Mouse (Mus musculus) forebrain, embryonic 16.5 days (tissue): ENCODE data around the gene Samhd1. TPM values are rescaled to one million over a fixed set of nuclear protein-coding genes. Genes with fewer than 3 reads are reported as not detected.

Source experiments
- ATAC-seq: fragments of 200-750 bp; cut with Nextera tagmentation; 2 replicates; pipeline ENCODE4 v1.8.0; 2017; ENCODE audit warnings: mild to moderate bottlenecking, moderate library complexity
- H3K27ac ChIP-seq: fragments of 300-500 bp; sonication (generic); 2 replicates; pipeline ENCODE4 v1.5.1; 2014; ENCODE audit warnings: low read length, control low read depth
- H3K27me3 ChIP-seq: fragments of 300-500 bp; sonication (generic); replicated peaks from 2 replicates; pipeline ENCODE4 v1.6.1; 2014; ENCODE audit warnings: low read length; ENCODE audit not compliant: control insufficient read depth, insufficient read depth
- H3K36me3 ChIP-seq: fragments of 300-500 bp; sonication (generic); 2 replicates; pipeline ENCODE4 v1.6.1; 2014; ENCODE audit not compliant: control insufficient read depth, insufficient read depth
- H3K4me1 ChIP-seq: fragments of 300-500 bp; sonication (generic); replicated peaks from 2 replicates; pipeline ENCODE4 v1.6.1; 2014; ENCODE audit warnings: low read length; ENCODE audit not compliant: control insufficient read depth, insufficient read depth
- H3K4me2 ChIP-seq: fragments of 300-500 bp; sonication (generic); 2 replicates; pipeline ENCODE4 v1.6.1; 2014; ENCODE audit warnings: mild to moderate bottlenecking, low read length, control low read depth
- H3K4me3 ChIP-seq: fragments of 300-500 bp; sonication (generic); replicated peaks from 2 replicates; pipeline ENCODE4 v1.5.1; 2014; ENCODE audit warnings: mild to moderate bottlenecking, low read length, control low read depth
- H3K9ac ChIP-seq: fragments of 300-500 bp; sonication (generic); replicated peaks from 2 replicates; pipeline ENCODE4 v1.6.1; 2014; ENCODE audit warnings: low read depth, low read length, control low read depth
- H3K9me3 ChIP-seq: fragments of 300-500 bp; sonication (generic); 2 replicates; pipeline ENCODE4 v1.6.1; 2016; ENCODE audit warnings: low read length; ENCODE audit not compliant: control insufficient read depth
- WGBS: fragments of 180-500 bp; shearing (Covaris S2); extraction: QIAGEN DNeasy Blood & Tissue Kit; methylation state at CpG from one replicate; pipeline ENCODE4 v1.1.7; 2014; 5-methylcytosine and 5-hydroxymethylcytosine counted together
- polyA plus RNA-seq: library from polyadenylated mRNA; unstranded; fragments of >200 nt; fragmentation: Nextera tagmentation; extraction: Ambion mirVana; gene quantifications from 2 replicates; pipeline ENCODE4 v1.2.1, GENCODE M21; 2015

The Samhd1 gene
- polyA plus RNA-seq, 1 experiment from 2014 or later: 10.2 TPM

DNA sequence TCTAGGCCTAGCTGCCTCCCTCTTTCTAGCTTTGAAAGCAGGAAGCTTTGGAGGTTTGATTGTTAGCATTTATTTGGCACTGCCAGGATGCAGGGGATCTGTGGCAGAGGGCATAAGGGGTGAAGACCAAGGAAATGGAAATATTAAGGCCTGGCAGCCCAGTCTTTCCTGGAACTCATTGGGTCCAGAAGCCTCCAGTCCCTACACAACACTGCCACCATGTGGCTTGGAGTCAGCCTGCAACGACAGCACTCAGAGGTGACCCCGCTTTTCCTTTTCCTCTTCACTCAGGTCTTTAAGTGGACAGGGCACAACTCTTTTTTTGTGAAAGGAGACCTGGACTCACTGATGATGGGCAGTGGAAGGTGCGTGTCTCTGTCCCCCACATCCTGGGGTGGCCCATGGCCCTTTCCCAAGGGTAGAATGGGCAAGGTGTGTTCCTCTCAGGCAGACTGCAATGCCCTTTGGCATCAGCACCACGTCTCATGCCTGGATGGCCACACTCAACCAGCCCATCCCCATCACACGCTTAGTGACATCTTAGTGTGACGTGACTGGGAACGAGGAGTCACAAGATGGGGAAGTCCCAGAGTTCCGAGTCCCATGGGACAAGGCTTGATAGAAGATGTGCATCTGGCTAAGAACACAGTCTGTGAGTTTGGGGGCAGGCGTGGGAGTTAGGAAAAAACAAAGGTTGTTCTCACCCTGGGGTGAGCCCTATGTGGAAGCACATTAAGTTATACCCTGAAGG lies 39.9 kb downstream of the Samhd1 start:
- peak; percentile 72; the same call in 1 of the 2 replicates for ATAC-seq

DNA sequence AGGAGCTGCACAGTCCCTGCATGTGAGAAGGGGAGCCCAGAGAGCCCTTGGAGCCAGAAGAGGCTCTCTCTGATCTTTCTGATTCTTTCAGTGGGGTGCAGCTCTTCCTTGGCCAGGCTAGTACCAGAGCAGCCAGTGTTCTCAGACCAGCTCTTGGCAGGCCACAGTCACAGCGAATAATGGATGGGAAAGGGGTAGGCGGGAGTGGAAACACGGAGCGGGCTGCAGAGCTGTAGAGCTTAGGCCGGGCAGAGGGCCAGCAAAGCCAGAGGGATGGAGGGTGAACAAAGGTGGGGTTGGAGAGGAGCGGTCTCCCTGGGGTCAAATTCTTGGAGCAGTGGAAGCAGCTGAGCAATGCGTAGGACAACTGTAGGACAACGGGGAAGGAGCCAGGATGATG lies 43.0 kb downstream of the Samhd1 start:
- Histone ChIP-seq H3K4me2 (no peak overlapping the region), H3K27me3 (no peaks in the 10 kb centered on the region), H3K4me1 (peaks cover 7% of the 10 kb centered on the region), H3K9me3 (no peaks in the 10 kb centered on the region), H3K9ac (no peak overlapping the region), H3K36me3 (no peaks in the 10 kb centered on the region), H3K27ac (no peak overlapping the region), H3K4me3 (no peak overlapping the region)
- 26% methylated on average over 8 of the region's 8 CpGs for WGBS
- peak; percentile 82 for ATAC-seq

More for the DNA sequence above, 39.9 kb downstream of the Samhd1 start:
- Histone ChIP-seq H3K4me2 (no peak overlapping the region), H3K36me3 (no peaks in the 10 kb centered on the region), H3K27ac (no peak overlapping the region), H3K4me1 (peaks cover 7% of the 10 kb centered on the region), H3K4me3 (no peak overlapping the region), H3K27me3 (no peaks in the 10 kb centered on the region), H3K9me3 (no peaks in the 10 kb centered on the region), H3K9ac (no peak overlapping the region)
- WGBS: 65% methylated on average over 9 of the region's 9 CpGs

DNA sequence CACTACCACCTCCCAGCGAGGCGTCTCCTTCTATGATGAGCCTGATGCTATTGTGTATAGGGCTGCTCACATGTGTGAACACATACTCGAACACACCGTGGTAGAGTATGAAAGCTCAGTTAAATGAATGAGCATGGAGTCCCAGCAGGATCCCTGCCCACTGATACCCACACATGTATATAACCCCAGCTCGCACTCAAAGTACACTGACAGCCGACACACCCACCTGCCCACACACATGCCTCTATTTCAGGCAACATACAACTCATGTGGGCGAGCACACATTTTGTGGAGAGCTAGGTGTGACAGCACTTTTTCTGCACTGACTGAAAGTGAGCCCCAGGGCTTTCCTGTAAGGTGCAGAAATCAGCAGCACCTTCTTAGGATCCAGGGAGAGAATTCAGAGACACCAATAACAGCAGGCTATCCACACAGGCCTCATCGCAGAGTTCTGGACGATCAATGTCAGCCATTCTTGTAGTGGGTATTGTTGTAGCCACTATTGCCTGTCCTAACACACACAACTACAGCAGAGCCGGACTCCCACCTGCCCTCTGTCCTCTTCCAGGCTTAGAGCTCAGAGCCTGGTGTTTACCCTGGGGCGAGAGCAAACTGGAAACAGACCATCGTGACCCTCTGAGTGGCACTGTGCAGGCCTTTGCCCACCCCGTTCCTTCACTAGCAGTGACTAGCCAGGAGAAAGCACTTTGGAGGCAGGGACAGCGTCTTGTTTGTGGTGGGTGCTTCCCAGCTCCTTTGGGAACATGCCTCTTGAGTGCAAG lies 47.3 kb downstream of the Samhd1 start:
- Histone ChIP-seq H3K9me3 (no peaks in the 10 kb centered on the region), H3K4me2 (no peak overlapping the region), H3K4me1 (peaks cover 7% of the 10 kb centered on the region)

DNA sequence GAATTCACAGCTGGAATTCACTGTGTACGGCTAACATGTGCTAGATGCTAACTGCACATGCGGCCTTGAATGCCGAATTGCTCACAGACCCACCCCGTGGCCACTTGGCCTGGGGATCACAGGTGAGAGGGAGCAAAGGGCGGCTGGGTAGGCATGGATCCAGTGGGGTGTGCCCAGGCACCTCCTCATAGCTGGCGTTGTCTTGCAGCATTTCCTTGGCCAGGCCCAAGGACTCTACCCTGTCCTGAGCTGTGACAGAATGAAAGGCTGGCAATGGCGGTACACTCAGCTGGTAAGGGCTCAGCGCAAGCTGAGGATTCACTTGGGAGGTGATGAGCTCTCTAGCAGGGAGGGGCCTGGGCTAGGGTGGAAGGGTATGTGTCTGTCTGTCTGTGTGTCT lies 48.3 kb downstream of the Samhd1 start, which contains the start of gene Tldc2:
Gene Tldc2, plus strand, starts transcription at position 260 of the 400 bp plus-strand sequence.
- Histone ChIP-seq H3K36me3 (no peaks in the 10 kb centered on the region), H3K27ac (no peak within 1 kb of the TSS), H3K4me3 (no peak within 1 kb of the TSS), H3K4me2 (no peak within 1 kb of the TSS), H3K27me3 (no peaks in the 10 kb centered on the region), H3K9me3 (no peaks in the 10 kb centered on the region), H3K4me1 (peaks cover under 1% of the 10 kb centered on the region; the same call in 1 of the 2 replicates), H3K9ac (0 out of 2 replicates have a peak within 1 kb of the TSS, but pooled peaks have one; percentile 8)
- 81% methylated on average over 8 of the region's 8 CpGs for WGBS
- ATAC-seq: no peak

More for the DNA sequence above, 47.3 kb downstream of the Samhd1 start:
- ATAC-seq: no peak
- Histone ChIP-seq H3K4me3 (no peak overlapping the region), H3K9ac (no peak overlapping the region), H3K27ac (no peak overlapping the region), H3K36me3 (no peaks in the 10 kb centered on the region), H3K27me3 (no peaks in the 10 kb centered on the region)
- 82% methylated on average over 14 of the region's 14 CpGs for WGBS

DNA sequence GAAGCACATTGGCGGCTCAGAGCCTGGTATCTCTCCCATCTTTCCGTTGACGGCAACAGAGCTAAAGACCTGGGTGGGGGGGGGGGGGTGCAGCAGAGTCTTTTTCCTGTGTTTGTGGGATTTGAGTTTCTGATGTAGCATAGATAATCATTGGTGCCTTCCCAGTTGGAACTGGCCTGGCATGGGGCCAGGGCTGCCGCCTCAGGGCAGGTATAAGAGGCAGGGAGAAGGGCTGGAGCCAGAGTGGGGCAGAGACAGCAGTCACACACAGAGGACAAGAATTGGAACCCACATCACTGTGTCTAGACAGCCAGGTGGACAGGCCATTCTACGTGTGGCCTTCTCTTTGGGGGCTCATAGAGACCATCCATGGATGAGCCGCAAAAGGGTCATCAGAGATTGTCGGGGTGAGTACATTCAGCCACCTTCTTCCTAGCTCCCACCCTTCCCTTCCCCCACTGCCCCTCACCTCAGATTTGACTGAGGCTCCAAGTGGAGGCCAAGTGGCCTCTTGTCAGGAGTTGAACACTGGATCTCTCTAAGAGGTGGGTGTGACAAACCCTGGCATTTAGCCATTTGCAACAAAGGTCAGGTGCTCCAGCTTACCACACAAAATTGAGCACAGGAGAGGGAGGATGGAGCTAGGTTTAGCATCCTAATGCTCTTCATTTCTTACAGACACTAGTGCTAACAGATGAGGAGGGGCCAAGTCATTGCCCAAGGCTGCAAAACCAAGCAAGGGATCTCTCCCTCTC lies 50.1 kb downstream of the Samhd1 start:
- Histone ChIP-seq H3K36me3 (no peaks in the 10 kb centered on the region), H3K27me3 (no peaks in the 10 kb centered on the region), H3K4me1 (peaks cover under 1% of the 10 kb centered on the region; the same call in 1 of the 2 replicates), H3K9ac (no peak overlapping the region), H3K9me3 (no peaks in the 10 kb centered on the region), H3K4me2 (no peak overlapping the region), H3K4me3 (no peak overlapping the region), H3K27ac (no peak overlapping the region)
- WGBS: 89% methylated on average over 7 of the region's 7 CpGs
- no peak for ATAC-seq

DNA sequence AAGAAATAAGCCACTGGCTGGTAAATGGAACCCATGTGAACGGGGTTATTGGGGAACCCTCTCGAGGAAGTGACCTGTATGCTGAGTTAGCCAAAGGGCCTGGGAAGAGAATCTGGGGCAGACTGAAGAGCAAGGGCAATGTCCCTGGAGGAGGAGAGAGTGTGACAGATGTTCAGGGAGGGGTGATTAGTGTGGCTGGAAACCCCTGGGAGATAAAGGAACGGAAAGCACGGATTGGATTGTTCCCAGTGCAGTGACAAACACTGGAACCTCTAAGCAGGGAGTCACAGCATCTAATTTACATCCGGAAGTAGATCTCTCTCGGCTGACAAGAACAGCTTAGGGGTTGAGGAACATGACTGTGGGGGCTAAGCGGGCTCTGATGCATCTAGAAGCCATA lies 53.1 kb downstream of the Samhd1 start:
- Histone ChIP-seq H3K9me3 (no peaks in the 10 kb centered on the region), H3K27ac (no peak overlapping the region), H3K4me2 (no peak overlapping the region), H3K4me3 (no peak overlapping the region), H3K4me1 (peaks cover 13% of the 10 kb centered on the region), H3K27me3 (no peaks in the 10 kb centered on the region), H3K36me3 (no peaks in the 10 kb centered on the region), H3K9ac (no peak overlapping the region)
- 33% methylated on average over 7 of the region's 7 CpGs for WGBS
- no peak for ATAC-seq

DNA sequence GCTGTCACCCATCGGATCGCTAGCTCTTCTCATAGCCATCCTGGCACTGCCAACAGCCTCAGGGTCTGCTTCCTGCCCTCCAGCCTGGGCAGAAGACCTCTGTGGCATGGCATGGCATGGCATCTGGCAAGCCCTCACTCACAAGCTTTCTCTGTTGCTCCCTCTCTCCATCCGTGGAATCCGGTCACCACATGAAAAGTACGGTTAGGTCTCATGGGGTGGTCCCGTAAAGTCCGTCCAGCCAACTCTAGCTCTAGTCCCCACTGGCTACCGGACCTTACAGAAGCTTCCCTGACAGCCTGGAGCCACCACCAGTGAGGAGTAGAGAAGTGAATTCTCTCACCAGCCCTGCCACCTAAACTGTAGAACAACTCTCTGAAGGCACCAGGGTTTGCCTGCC lies 53.7 kb downstream of the Samhd1 start:
- Histone ChIP-seq H3K9me3 (no peaks in the 10 kb centered on the region), H3K4me3 (no peak overlapping the region), H3K4me2 (no peak overlapping the region), H3K27ac (no peak overlapping the region), H3K9ac (no peak overlapping the region), H3K36me3 (no peaks in the 10 kb centered on the region), H3K27me3 (no peaks in the 10 kb centered on the region), H3K4me1 (peaks cover 19% of the 10 kb centered on the region)
- 96% methylated on average over 8 of the region's 8 CpGs for WGBS
- no peak for ATAC-seq

DNA sequence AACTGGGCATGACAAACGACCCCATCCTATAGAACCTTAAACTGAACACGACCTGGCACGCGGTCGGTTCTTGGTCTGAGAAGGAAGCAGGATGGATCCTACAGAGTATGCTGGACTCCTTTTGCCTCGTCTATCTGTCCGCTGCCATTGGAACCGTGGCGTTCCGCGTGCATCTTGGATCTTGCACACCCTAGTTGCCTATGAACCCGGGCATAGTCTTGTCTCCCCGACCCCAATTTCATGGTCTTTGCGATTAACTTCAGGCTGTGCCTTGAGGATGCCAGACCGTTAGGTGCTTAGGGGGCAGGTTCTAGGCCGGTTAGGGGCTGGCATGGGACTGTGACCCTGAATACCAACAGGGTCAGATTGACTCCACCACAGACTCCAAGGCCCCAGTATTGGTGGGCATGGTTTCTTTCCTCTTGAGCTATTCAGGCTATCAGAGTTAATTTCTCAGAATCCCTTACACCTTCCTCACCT lies 55.3 kb downstream of the Samhd1 start:
- H3K4me3 ChIP-seq: peak overlapping the region; percentile 85
- ATAC-seq: no peak
- peak overlapping the region; percentile 80 for H3K4me2 ChIP-seq
- H3K27me3 ChIP-seq: no peaks in the 10 kb centered on the region
- H3K9ac ChIP-seq: peak overlapping the region; percentile 96
- peaks cover 35% of the 10 kb centered on the region for H3K4me1 ChIP-seq
- H3K36me3 ChIP-seq: no peaks in the 10 kb centered on the region
- H3K27ac ChIP-seq: peak overlapping the region; percentile 98
- H3K9me3 ChIP-seq: no peaks in the 10 kb centered on the region
- 13% methylated on average over 16 of the region's 16 CpGs for WGBS
